Comparison of ENCODE assay signal across 8 mouse cellular contexts in genomic region chr17:23700079-23700478, GRCm38 (mm10). TPM values are rescaled to one million over a fixed set of nuclear protein-coding genes. Genes with fewer than 3 reads are reported as not detected.
DNase-seq lines count a peak whose midpoint lies in the region; ATAC-seq lines count a peak whose summit lies in the region.

No protein-coding gene starts in this region.

- peak overlapping the region; percentile 70 for H3K9ac ChIP-seq in heart, embryonic 14.5 days (ENCODE audit: low read length)
- H3K9ac ChIP-seq in liver, embryonic 12.5 days: peak overlapping the region; percentile 55
- no peak overlapping the region; the same call in 1 of the 2 replicates for H3K9ac ChIP-seq in stomach, embryonic 14.5 days (replicated peaks; ENCODE audit: low read depth, low read length)

- H3K9me3 ChIP-seq in heart, embryonic 14.5 days (ENCODE audit: control insufficient read depth, low read length): no peaks in the 10 kb centered on the region
- H3K9me3 ChIP-seq in liver, embryonic 12.5 days (replicated peaks): no peaks in the 10 kb centered on the region
- H3K9me3 ChIP-seq in stomach, embryonic 14.5 days (ENCODE audit: control insufficient read depth, low read depth, low read length): no peaks in the 10 kb centered on the region

- no peaks in the 10 kb centered on the region for H3K36me3 ChIP-seq in heart, embryonic 14.5 days (ENCODE audit: control insufficient read depth, insufficient read depth, low read length)
- no peaks in the 10 kb centered on the region for H3K36me3 ChIP-seq in liver, embryonic 12.5 days
- H3K36me3 ChIP-seq in stomach, embryonic 14.5 days (ENCODE audit: control insufficient read depth, insufficient read depth, low read length): no peaks in the 10 kb centered on the region

- peak overlapping the region; percentile 100 for H3K4me2 ChIP-seq in heart, embryonic 14.5 days (ENCODE audit: low read length)
- peak overlapping the region; percentile 92 for H3K4me2 ChIP-seq in liver, embryonic 12.5 days
- H3K4me2 ChIP-seq in stomach, embryonic 14.5 days (replicated peaks; ENCODE audit: low read depth, low read length): peak overlapping the region; percentile 100

- peak overlapping the region; percentile 67 for H3K4me3 ChIP-seq in brown adipose tissue, adult 24 weeks (ENCODE audit: insufficient read depth, low read depth, low read length)
- H3K4me3 ChIP-seq in heart, embryonic 14.5 days (ENCODE audit: control insufficient read depth in 1 of 2, insufficient read depth in 1 of 2, low read depth in 1 of 2, low read length in 2 of 2): peak overlapping the region; percentile 60 to 67
- H3K4me3 ChIP-seq in liver, embryonic 12.5 days: peak overlapping the region; percentile 64
- peak overlapping the region; percentile 56 for H3K4me3 ChIP-seq in stomach, embryonic 14.5 days (ENCODE audit: low read depth, low read length)

- no peak overlapping the region for H3K27ac ChIP-seq in brown adipose tissue, adult 24 weeks (replicated peaks; ENCODE audit: low read depth, low read length)
- no peak overlapping the region for H3K27ac ChIP-seq in heart, embryonic 14.5 days (replicated peaks in 1 of 2; ENCODE audit: control insufficient read depth in 1 of 2, insufficient read depth in 1 of 2, low read depth in 2 of 2, low read length in 2 of 2)
- H3K27ac ChIP-seq in liver, embryonic 12.5 days: no peak overlapping the region
- H3K27ac ChIP-seq in stomach, embryonic 14.5 days (ENCODE audit: low read length): no peak overlapping the region

- peaks cover 39% of the 10 kb centered on the region for H3K27me3 ChIP-seq in heart, embryonic 14.5 days (ENCODE audit: control insufficient read depth, insufficient read depth, low read length)
- H3K27me3 ChIP-seq in liver, embryonic 12.5 days (replicated peaks): peaks cover 89% of the 10 kb centered on the region
- 0 out of 2 replicates have a peak, but pooled peaks cover 4% of the 10 kb centered on the region for H3K27me3 ChIP-seq in stomach, embryonic 14.5 days (ENCODE audit: control insufficient read depth, insufficient read depth, low read length)

- WGBS in heart, embryonic 14.5 days: 2% methylated on average over 26 of the region's 28 CpGs
- 4% methylated on average over 28 of the region's 28 CpGs for WGBS in liver, embryonic 12.5 days (ENCODE audit: insufficient replicate concordance)
- WGBS in stomach, embryonic 14.5 days: under 1% methylated on average over 26 of the region's 28 CpGs

- H3K4me1 ChIP-seq in brown adipose tissue, adult 24 weeks (ENCODE audit: control insufficient read depth, insufficient read depth, insufficient read length, low read length): no peaks in the 10 kb centered on the region
- peaks cover 2 to 6% of the 10 kb centered on the region in 2 experiments; a peak in 2 of 4 replicates for H3K4me1 ChIP-seq in heart, embryonic 14.5 days (ENCODE audit: control insufficient read depth in 2 of 2, insufficient read depth in 2 of 2, low read length in 2 of 2)
- H3K4me1 ChIP-seq in liver, embryonic 12.5 days: peaks cover 12% of the 10 kb centered on the region; the same call in 1 of the 2 replicates
- H3K4me1 ChIP-seq in stomach, embryonic 14.5 days (ENCODE audit: control insufficient read depth, insufficient read depth, low read length): peaks cover 6% of the 10 kb centered on the region; the same call in 1 of the 2 replicates

- DNase-seq in fibroblast of lung, adult 2 months (ENCODE audit: low read depth): peak; percentile 81
- DNase-seq in kidney, postnatal 14 days: peak; percentile 95
- peak; percentile 78 to 85 for DNase-seq in natural killer cell, adult 2 months (ENCODE audit: low spot score in 2 of 2)

- peak; percentile 98 for ATAC-seq in CD4-positive, CD25-positive, alpha-beta regulatory T cell, adult 4 months
- peak; percentile 93 for ATAC-seq in heart, embryonic 14.5 days (ENCODE audit: insufficient number of reproducible peaks, insufficient read depth, low FRiP score, low read depth)
- peak; percentile 85 for ATAC-seq in liver, embryonic 12.5 days
- peak; percentile 92 for ATAC-seq in stomach, embryonic 14.5 days (ENCODE audit: insufficient number of reproducible peaks, insufficient read depth, low FRiP score, low read depth)

RNA-seq across cellular contexts. Expression of gene Cldn9, which starts 16.3 kb away (rescaled TPM):
- not detected for polyA plus RNA-seq in CD4-positive, CD25-positive, alpha-beta regulatory T cell, adult 4 months (2017; shearing (Covaris generic))
- not detected in 2 replicates for polyA plus RNA-seq in brown adipose tissue, adult 24 weeks (2012; ENCODE audit: insufficient read depth, insufficient read length, missing spikeins)
- polyA plus RNA-seq in heart, embryonic 14.5 days (2014; fragmentation: Nextera tagmentation; extraction: Ambion mirVana): 0.14 TPM in 1 of 2 replicates, not detected in the other
- polyA plus RNA-seq in liver, embryonic 12.5 days (2016; fragmentation: Nextera tagmentation; extraction: Ambion mirVana): 0.08 and 0.11 TPM in 2 replicates
- polyA plus RNA-seq in stomach, embryonic 14.5 days (2014; fragmentation: Nextera tagmentation; extraction: Ambion mirVana): 2.9 and 3.0 TPM in 2 replicates

RNA-seq across cellular contexts. Expression of gene Cldn6, which starts 21.0 kb away (rescaled TPM):
- polyA plus RNA-seq in CD4-positive, CD25-positive, alpha-beta regulatory T cell, adult 4 months (2017; shearing (Covaris generic)): not detected
- polyA plus RNA-seq in brown adipose tissue, adult 24 weeks (2012; ENCODE audit: insufficient read depth, insufficient read length, missing spikeins): not detected in 2 replicates
- 0.42 TPM in 1 of 2 replicates, not detected in the other for polyA plus RNA-seq in heart, embryonic 14.5 days (2014; fragmentation: Nextera tagmentation; extraction: Ambion mirVana)
- polyA plus RNA-seq in liver, embryonic 12.5 days (2016; fragmentation: Nextera tagmentation; extraction: Ambion mirVana): 0.78 and 2.3 TPM in 2 replicates
- 149 and 158 TPM in 2 replicates for polyA plus RNA-seq in stomach, embryonic 14.5 days (2014; fragmentation: Nextera tagmentation; extraction: Ambion mirVana)

RNA-seq across cellular contexts. Expression of gene 1520401A03Rik, which starts 22.5 kb away (rescaled TPM):
- under 1 TPM; 0.20 to 0.30 TPM for polyA plus RNA-seq in CD4-positive, CD25-positive, alpha-beta regulatory T cell, adult 4 months (2017; shearing (Covaris generic))
- not detected in 2 replicates for polyA plus RNA-seq in brown adipose tissue, adult 24 weeks (2012; ENCODE audit: insufficient read depth, insufficient read length, missing spikeins)
- not detected in 2 replicates for polyA plus RNA-seq in heart, embryonic 14.5 days (2014; fragmentation: Nextera tagmentation; extraction: Ambion mirVana)
- polyA plus RNA-seq in liver, embryonic 12.5 days (2016; fragmentation: Nextera tagmentation; extraction: Ambion mirVana): 0.05 and 0.10 TPM in 2 replicates
- 0.20 TPM in 1 of 2 replicates, not detected in the other for polyA plus RNA-seq in stomach, embryonic 14.5 days (2014; fragmentation: Nextera tagmentation; extraction: Ambion mirVana)

RNA-seq across cellular contexts. Expression of gene Tnfrsf12a, which starts 22.8 kb away (rescaled TPM):
- 1 to 10 TPM; 5.3 to 6.2 TPM for polyA plus RNA-seq in CD4-positive, CD25-positive, alpha-beta regulatory T cell, adult 4 months (2017; shearing (Covaris generic))
- polyA plus RNA-seq in brown adipose tissue, adult 24 weeks (2012; ENCODE audit: insufficient read depth, insufficient read length, missing spikeins): 20.5 and 40.5 TPM in 2 replicates
- 107 and 114 TPM in 2 replicates for polyA plus RNA-seq in heart, embryonic 14.5 days (2014; fragmentation: Nextera tagmentation; extraction: Ambion mirVana)
- 7.1 and 7.8 TPM in 2 replicates for polyA plus RNA-seq in liver, embryonic 12.5 days (2016; fragmentation: Nextera tagmentation; extraction: Ambion mirVana)
- polyA plus RNA-seq in stomach, embryonic 14.5 days (2014; fragmentation: Nextera tagmentation; extraction: Ambion mirVana): 18.0 and 20.7 TPM in 2 replicates

RNA-seq across cellular contexts. Expression of gene Pkmyt1, which starts 26.1 kb away (rescaled TPM):
- 10 to 100 TPM; 10.5 to 13.7 TPM for polyA plus RNA-seq in CD4-positive, CD25-positive, alpha-beta regulatory T cell, adult 4 months (2017; shearing (Covaris generic))
- polyA plus RNA-seq in brown adipose tissue, adult 24 weeks (2012; ENCODE audit: insufficient read depth, insufficient read length, missing spikeins): 1.8 TPM in 1 of 2 replicates, not detected in the other
- polyA plus RNA-seq in heart, embryonic 14.5 days (2014; fragmentation: Nextera tagmentation; extraction: Ambion mirVana): 27.2 and 28.1 TPM in 2 replicates
- polyA plus RNA-seq in liver, embryonic 12.5 days (2016; fragmentation: Nextera tagmentation; extraction: Ambion mirVana): 41.1 and 42.1 TPM in 2 replicates
- polyA plus RNA-seq in stomach, embryonic 14.5 days (2014; fragmentation: Nextera tagmentation; extraction: Ambion mirVana): 54.8 and 55.9 TPM in 2 replicates

Comparison
In these comparisons a context has a peak if more than half of its experiments do, and no peak if none do; other contexts are left out.
1. RNA of gene Cldn6, which starts 21.0 kb away (polyA plus RNA-seq): 149 to 158 TPM in stomach, embryonic 14.5 days; 0.78 to 2.3 TPM in liver, embryonic 12.5 days, 0.42 TPM in heart, embryonic 14.5 days, not detected in CD4-positive, CD25-positive, alpha-beta regulatory T cell, adult 4 months and not detected in brown adipose tissue, adult 24 weeks; every median in the first group is over 10 times any median in the second.
2. Peak in every context shown above with its lines, with median percentiles within 50 percentile points of each other: ATAC-seq, H3K4me3 ChIP-seq, DNase-seq and H3K4me2 ChIP-seq.